Mouse (Mus musculus): ENCODE data around the gene Zhx3.

- TF ChIP-seq POLR2A (IDR thresholded peaks at IDR 0.05; ENCODE audit: control insufficient read depth, extremely low read depth, insufficient read depth, low read length, poor library complexity) (no peak), CTCF (IDR thresholded peaks at IDR 0.05; ENCODE audit: borderline replicate concordance, control insufficient read depth, extremely low read depth, insufficient read depth, low read length, poor library complexity) (no peak)
Measured at GRCm38 (mm10) chr2:160911558-160912201, 38.9 kb upstream of the Zhx3 start.

Measured in thymus, adult 2 months (tissue).